Mouse (Mus musculus) liver, embryonic 13.5 days (tissue): ENCODE results near the gene Cib3. TPM values are rescaled to one million over a fixed set of nuclear protein-coding genes. Genes with fewer than 3 reads are reported as not detected.

Experiments used
- ATAC-seq: fragments of 200-750 bp; cut with Nextera tagmentation; 2 replicates; pipeline ENCODE4 v1.8.0; 2017; ENCODE audit warnings: low read depth, mild to moderate bottlenecking, moderate number of reproducible peaks, moderate library complexity
- DNase-seq: peaks from one replicate; pipeline ENCODE4 v3.0.0; 2022
- H3K27ac ChIP-seq: fragments of 300-500 bp; sonication (generic); 2 replicates; pipeline ENCODE4 v1.5.1; 2015; ENCODE audit warnings: moderate library complexity, mild to moderate bottlenecking, inconsistent platforms
- H3K27me3 ChIP-seq: fragments of 300-500 bp; sonication (generic); 2 replicates; pipeline ENCODE4 v1.6.1; 2015; ENCODE audit warnings: mild to moderate bottlenecking, inconsistent platforms
- H3K36me3 ChIP-seq: fragments of 300-500 bp; sonication (generic); 2 replicates; pipeline ENCODE4 v1.6.1; 2015; ENCODE audit warnings: mild to moderate bottlenecking, inconsistent platforms
- H3K4me1 ChIP-seq: fragments of 300-500 bp; sonication (generic); replicated peaks from 2 replicates; pipeline ENCODE4 v1.6.1; 2015; ENCODE audit warnings: inconsistent platforms
- H3K4me2 ChIP-seq: fragments of 300-500 bp; sonication (generic); 2 replicates; pipeline ENCODE4 v1.6.1; 2015; ENCODE audit warnings: inconsistent platforms, mild to moderate bottlenecking, moderate library complexity
- H3K4me3 ChIP-seq: fragments of 300-500 bp; sonication (generic); replicated peaks from 2 replicates; pipeline ENCODE4 v1.5.1; 2015; ENCODE audit warnings: mild to moderate bottlenecking, inconsistent platforms
- H3K9ac ChIP-seq: fragments of 300-500 bp; sonication (generic); 2 replicates; pipeline ENCODE4 v1.6.1; 2015; ENCODE audit warnings: mild to moderate bottlenecking, inconsistent platforms
- H3K9me3 ChIP-seq: fragments of 300-500 bp; sonication (generic); replicated peaks from 2 replicates; pipeline ENCODE4 v1.6.1; 2016; ENCODE audit warnings: inconsistent platforms
- WGBS: fragments of 180-500 bp; shearing (Covaris S2); methylation state at CpG from one replicate; pipeline ENCODE4 v1.1.7; 2015; ENCODE audit not compliant: insufficient replicate concordance; 5-methylcytosine and 5-hydroxymethylcytosine counted together
- polyA plus RNA-seq: library from polyadenylated mRNA; unstranded; fragments of >200 nt; fragmentation: Nextera tagmentation; extraction: Ambion mirVana; gene quantifications from 2 replicates; pipeline ENCODE4 v1.2.1, GENCODE M21; 2015

The Cib3 gene
- polyA plus RNA-seq, 1 experiment from 2014 or later = not detected

DNA sequence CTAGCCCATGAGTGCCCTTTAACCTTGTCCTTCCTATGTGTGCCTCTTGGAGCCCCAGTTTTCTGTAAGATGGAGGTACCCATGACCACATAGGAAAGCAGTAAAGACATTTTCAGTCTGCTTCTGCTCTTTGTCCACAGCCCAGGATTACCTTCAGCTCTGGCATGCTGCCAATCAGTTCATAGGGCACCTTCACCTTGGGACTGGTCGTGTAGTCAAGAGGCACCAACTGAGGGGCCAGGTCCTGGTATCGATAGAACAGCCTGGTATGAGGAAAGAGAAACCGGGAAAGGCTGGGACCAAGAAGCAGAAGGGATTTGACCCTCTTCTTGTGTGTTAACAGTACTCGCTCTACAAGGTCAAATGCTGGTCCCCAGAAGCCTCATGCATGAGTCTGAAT, 2.4 kb downstream of the Cib3 start:
- Histone ChIP-seq H3K9me3 (no peaks in the 10 kb centered on the region), H3K36me3 (no peaks in the 10 kb centered on the region), H3K9ac (no peak overlapping the region), H3K27me3 (no peaks in the 10 kb centered on the region), H3K4me2 (no peak overlapping the region), H3K4me3 (no peak overlapping the region), H3K4me1 (no peaks in the 10 kb centered on the region), H3K27ac (no peak overlapping the region)
- whole genome bisulfite sequencing = 58% methylated on average over 4 of the region's 4 CpGs
- no peak for ATAC-seq
- no peak for DNase-seq

DNA sequence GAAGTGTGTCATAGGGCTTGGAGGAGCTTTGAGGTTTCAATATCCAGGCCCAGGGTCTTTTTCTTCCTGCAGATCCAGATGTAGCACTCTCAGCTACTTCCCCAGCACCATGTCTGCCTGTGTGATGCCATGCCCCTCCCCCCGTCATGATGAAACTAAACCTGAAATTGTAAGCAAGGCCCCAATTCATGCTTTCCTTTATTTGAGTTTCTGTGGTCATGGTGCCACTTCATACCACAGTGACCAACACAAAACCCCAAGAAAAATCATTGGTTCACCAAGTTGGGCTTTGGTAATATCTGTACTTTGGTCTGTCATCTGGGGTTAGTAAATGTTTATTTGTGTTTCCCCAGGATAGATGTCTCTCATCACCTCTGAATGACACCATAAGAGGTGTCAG, 4.1 kb downstream of the Cib3 start:
- ATAC-seq = no peak
- Histone ChIP-seq H3K36me3 (no peaks in the 10 kb centered on the region), H3K4me2 (no peak overlapping the region), H3K4me1 (no peaks in the 10 kb centered on the region), H3K27ac (no peak overlapping the region), H3K9me3 (no peaks in the 10 kb centered on the region; the same call in 1 of the 2 replicates), H3K4me3 (no peak overlapping the region), H3K27me3 (no peaks in the 10 kb centered on the region), H3K9ac (no peak overlapping the region)
- no peak for DNase-seq
- 48% methylated on average over 1 of the region's 1 CpGs for WGBS

DNA sequence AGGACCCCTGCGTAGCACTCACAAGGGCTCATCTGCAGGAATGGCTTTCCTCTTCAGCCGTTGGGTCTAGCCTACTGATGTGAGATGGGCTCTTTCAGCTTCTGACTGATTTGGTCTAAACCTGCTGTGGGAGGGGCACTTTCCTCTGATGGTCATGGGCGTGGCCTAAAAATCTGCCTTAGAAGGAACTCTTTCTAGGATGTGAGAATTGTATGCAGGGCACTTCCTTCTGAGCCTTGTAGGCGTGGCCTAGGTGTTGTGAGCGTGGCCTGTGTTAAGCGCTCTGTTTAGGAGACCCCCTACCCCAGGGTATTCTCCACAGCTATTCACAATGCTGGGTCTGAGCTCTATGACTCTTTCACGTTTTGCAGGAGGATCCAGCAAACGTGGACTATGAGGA, 14.6 kb downstream of the Cib3 start:
- Histone ChIP-seq H3K9me3 (peaks cover 7% of the 10 kb centered on the region; the same call in 1 of the 2 replicates), H3K4me2 (no peak overlapping the region), H3K27ac (no peak overlapping the region), H3K4me1 (no peaks in the 10 kb centered on the region), H3K4me3 (no peak overlapping the region), H3K36me3 (no peaks in the 10 kb centered on the region), H3K9ac (no peak overlapping the region), H3K27me3 (no peaks in the 10 kb centered on the region)
- WGBS = 48% methylated on average over 8 of the region's 8 CpGs
- ATAC-seq (no peak), DNase-seq (no peak)

DNA sequence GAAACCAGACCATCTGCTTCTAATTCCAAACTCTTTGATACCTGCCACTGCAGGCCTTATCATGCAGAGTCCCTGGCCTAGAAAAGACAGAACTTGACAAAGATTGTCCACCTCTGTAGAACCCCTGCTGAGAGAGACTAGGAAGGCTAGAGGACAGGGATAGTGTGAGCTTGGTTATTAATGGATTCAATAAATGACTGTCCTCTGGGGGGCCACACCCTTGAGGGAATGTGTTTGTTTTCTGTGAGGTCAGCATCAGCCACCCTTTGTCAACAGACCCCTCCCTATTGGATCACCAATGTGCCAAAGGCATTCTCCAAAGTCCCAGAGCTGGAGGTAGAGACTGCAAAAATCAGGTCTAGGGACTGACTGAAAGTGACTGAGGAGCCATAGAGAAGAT, 20.6 kb downstream of the Cib3 start:
- Histone ChIP-seq H3K36me3 (no peaks in the 10 kb centered on the region), H3K9ac (no peak overlapping the region), H3K27ac (no peak overlapping the region), H3K27me3 (no peaks in the 10 kb centered on the region), H3K4me2 (no peak overlapping the region), H3K4me3 (no peak overlapping the region), H3K4me1 (no peaks in the 10 kb centered on the region; the same call in 1 of the 2 replicates), H3K9me3 (no peaks in the 10 kb centered on the region)
- no peak for DNase-seq
- ATAC-seq = no peak

DNA sequence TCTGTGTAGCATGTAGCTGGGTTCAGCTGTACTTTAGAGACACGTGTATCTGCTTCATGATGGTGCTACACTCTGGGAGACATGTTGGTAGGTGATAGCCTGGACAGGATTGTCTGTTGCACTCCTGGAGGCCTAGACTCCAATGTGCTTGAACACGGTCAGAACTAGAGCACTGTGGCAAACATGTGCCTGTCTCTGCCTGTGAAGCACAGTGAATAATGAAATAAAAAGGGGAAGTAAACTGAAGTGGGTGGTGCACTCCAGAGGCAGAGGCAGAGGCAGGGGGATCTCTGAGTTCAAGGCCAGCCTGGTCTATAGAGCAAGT, 22.5 kb downstream of the Cib3 start:
- no peaks in the 10 kb centered on the region for H3K9me3 ChIP-seq
- no peak for ATAC-seq
- no peak overlapping the region for H3K27ac ChIP-seq

DNA sequence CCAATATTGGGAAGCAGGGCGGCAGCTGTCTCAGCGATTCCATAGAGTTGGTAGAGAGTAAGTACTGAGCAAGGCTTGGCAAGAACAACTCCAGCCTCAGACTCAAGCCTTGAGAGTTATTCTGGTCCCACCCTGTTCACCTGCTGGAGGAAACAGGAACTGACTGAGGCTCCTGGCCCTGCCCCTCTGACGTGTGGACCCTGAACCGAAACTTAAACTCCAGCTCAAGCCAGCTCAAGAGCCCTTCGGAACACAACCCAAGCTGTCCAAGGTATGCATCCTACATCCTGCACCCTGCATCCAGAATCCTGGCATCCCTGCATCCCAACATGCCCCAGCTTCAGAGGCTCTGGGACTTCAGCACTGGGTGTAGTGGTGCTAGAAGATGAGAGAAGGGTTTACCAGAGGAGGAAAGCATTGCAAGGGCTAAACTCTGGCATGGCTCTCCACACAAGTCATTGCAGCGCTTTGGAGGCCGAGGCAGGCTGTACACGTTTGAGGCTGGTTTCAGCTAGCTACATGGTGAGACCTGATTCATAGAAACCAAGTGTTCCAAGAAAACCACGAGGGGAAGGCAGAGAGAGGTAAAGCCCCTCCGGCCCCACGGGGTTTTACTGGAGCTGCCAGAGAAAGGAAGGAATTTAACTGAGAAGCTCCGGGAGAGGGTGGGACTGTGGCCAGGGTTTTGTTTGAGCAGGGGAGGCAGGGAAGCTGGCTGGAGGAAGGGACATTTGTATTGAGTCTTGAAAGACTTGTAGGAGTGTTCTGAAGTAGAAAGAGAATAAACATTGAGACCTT, 23.0 kb downstream of the Cib3 start, which contains the start of gene Hsh2d:
Gene Hsh2d (plus strand): TSS at position 222 of the 798 bp plus-strand sequence.
- Histone ChIP-seq H3K4me1 (no peaks in the 10 kb centered on the region; the same call in 1 of the 2 replicates), H3K27me3 (no peaks in the 10 kb centered on the region), H3K4me3 (no peak within 1 kb of the TSS), H3K4me2 (peak within 1 kb of the TSS; percentile 21; the same call in 1 of the 2 replicates), H3K9ac (no peak within 1 kb of the TSS), H3K36me3 (no peaks in the 10 kb centered on the region), H3K27ac (no peak within 1 kb of the TSS), H3K9me3 (no peaks in the 10 kb centered on the region)
- 55% methylated on average over 12 of the region's 12 CpGs for WGBS
- peak; percentile 23; the same call in 1 of the 2 replicates for ATAC-seq
- DNase-seq = no peak

More for the DNA sequence above, 22.5 kb downstream of the Cib3 start:
- H3K27me3 ChIP-seq = no peaks in the 10 kb centered on the region
- 58% methylated on average over 2 of the region's 2 CpGs for WGBS
- no peak overlapping the region for H3K4me3 ChIP-seq
- no peak overlapping the region for H3K9ac ChIP-seq
- no peaks in the 10 kb centered on the region for H3K36me3 ChIP-seq
- DNase-seq = no peak
- H3K4me2 ChIP-seq = no peak overlapping the region
- no peaks in the 10 kb centered on the region; the same call in 1 of the 2 replicates for H3K4me1 ChIP-seq

DNA sequence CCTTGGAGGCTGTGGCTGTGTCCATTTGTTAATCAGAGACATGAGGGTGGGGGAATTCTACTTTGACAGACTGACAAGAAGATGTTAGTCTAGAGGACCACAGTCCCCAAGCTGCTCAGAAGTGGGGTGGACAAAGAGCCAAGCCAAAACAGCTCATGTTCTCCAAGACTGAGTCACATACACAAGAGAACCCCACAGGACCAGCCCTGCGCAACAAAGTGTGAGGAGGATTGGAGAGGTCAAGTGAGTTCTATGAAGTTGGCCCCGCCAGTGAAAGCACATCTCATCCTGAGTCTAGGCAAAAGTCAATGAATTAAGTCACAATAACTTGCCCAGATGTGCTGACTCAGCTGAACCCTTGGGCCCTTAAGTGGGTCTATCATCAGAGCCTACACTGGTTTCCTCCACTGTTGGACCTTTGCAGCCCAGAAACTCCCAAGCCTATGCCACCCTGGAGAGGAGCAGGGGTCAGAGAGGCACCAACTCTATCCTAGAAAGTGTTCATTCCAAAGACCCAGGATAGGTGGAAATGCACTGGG, 24.8 kb downstream of the Cib3 start:
- ATAC-seq = no peak
- WGBS = 72% methylated on average over 2 of the region's 2 CpGs
- DNase-seq = no peak
- Histone ChIP-seq H3K27ac (no peak overlapping the region), H3K9ac (no peak overlapping the region), H3K9me3 (no peaks in the 10 kb centered on the region), H3K27me3 (no peaks in the 10 kb centered on the region), H3K36me3 (no peaks in the 10 kb centered on the region), H3K4me1 (no peaks in the 10 kb centered on the region; the same call in 1 of the 2 replicates), H3K4me2 (no peak overlapping the region), H3K4me3 (no peak overlapping the region)

DNA sequence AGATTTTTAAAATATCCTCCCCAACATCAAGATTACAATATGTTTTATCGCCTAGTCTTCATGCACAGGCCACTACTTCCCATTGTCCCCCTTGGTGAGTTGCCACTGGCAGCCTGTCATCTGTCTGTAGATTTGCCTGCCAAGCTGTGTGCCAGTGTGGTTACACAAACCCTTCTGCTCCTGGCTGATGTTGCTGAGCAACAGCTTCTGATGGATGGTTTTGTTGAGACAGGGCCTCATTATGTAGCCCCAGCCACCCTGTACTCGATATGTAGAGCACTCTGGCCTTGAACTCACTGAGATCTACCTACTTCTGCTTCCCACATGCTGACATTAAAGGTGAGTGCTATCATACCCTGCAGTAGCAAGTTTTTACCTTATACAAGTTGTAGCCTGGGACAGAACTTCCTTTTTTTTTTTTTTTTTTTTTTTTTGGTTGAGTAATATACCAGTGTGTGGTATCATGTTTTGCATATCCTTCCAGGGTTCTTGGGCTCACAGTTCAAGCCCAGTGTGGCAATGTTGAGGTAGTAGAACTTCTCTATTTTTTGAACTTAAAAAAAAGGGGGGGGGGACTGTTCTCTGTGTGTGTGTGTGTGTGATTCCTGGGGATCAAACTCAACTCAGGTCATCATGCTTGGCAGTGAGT, 29.0 kb downstream of the Cib3 start:
- Histone ChIP-seq H3K27me3 (no peaks in the 10 kb centered on the region), H3K4me3 (no peak overlapping the region), H3K9ac (no peak overlapping the region), H3K36me3 (peaks cover 33% of the 10 kb centered on the region), H3K4me1 (no peaks in the 10 kb centered on the region), H3K27ac (no peak overlapping the region), H3K4me2 (no peak overlapping the region), H3K9me3 (no peaks in the 10 kb centered on the region)
- ATAC-seq = no peak
- DNase-seq = no peak
- 46% methylated on average over 2 of the region's 2 CpGs for WGBS

DNA sequence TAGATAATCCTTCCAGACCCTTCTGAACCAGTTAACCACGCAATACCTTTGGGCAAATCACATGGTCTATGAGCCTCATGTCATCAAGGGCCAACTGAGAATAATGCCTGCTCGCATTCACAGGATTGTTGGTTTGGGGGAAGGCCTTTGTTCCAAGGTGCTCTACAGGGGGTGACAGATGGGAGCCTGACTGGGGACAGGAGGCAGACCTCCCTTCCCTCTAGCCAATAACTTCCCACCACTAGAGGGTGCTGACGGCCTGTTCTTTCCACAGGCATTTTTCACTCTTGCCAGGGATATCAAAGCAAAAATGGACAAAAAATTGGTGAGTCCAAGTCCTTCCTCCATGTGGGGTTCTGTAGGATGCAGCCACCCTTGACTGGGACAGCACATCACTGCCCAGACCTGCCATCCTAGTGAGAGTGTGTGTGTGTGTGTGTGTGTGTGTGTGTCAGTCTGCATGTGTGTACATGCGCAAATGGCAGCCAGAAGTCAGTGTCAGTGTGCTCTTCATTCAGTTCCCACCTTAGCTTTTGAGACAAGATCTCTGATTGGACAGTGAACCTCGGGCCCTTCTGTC, 35.2 kb downstream of the Cib3 start:
- H3K9ac ChIP-seq = no peak overlapping the region
- H3K27ac ChIP-seq = no peak overlapping the region
- H3K4me2 ChIP-seq = no peak overlapping the region
- H3K9me3 ChIP-seq = no peaks in the 10 kb centered on the region
- H3K4me3 ChIP-seq = no peak overlapping the region
- DNase-seq = peak; percentile 21
- H3K4me1 ChIP-seq = no peaks in the 10 kb centered on the region
- H3K27me3 ChIP-seq = no peaks in the 10 kb centered on the region
- ATAC-seq = 0 out of 2 replicates have a peak, but pooled peaks have one; percentile 30
- WGBS = 67% methylated on average over 5 of the region's 5 CpGs
- peaks cover 92% of the 10 kb centered on the region for H3K36me3 ChIP-seq

DNA sequence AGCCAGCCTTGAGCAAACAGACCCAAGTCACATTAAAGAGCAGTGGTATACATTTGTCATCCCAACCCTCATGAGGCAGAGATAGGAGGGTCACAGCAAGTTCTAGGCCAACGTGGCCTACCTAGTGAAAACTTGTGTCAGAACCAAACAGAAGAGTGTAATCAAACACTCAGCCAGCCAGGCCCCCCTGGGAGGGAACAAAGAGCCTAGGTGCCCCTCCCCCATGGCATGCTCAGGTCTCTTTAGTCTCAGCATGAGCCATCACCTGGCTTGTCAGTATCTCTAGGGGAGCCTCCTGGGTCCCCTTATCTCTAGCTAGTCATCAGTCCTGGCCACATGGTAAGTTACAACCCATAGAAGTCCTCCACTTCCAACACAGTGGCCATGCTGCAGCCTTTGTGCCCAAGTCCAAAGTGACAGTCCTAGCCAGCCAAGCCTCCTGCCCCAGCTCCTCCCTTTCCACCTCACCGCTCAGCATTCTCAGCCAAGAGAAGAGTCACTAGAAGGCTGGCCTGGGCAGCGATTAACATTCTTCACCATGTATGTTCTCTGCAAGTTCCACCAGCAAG, 42.9 kb downstream of the Cib3 start:
- peak overlapping the region; percentile 19 for H3K27ac ChIP-seq
- H3K4me3 ChIP-seq = no peak overlapping the region
- DNase-seq = no peak
- WGBS = 60% methylated on average over 3 of the region's 3 CpGs
- peak; percentile 49 for ATAC-seq
- peaks cover 91% of the 10 kb centered on the region for H3K36me3 ChIP-seq
- H3K4me1 ChIP-seq = peaks cover 20% of the 10 kb centered on the region
- H3K9ac ChIP-seq = no peak overlapping the region
- H3K9me3 ChIP-seq = no peaks in the 10 kb centered on the region
- H3K4me2 ChIP-seq = no peak overlapping the region
- H3K27me3 ChIP-seq = no peaks in the 10 kb centered on the region

DNA sequence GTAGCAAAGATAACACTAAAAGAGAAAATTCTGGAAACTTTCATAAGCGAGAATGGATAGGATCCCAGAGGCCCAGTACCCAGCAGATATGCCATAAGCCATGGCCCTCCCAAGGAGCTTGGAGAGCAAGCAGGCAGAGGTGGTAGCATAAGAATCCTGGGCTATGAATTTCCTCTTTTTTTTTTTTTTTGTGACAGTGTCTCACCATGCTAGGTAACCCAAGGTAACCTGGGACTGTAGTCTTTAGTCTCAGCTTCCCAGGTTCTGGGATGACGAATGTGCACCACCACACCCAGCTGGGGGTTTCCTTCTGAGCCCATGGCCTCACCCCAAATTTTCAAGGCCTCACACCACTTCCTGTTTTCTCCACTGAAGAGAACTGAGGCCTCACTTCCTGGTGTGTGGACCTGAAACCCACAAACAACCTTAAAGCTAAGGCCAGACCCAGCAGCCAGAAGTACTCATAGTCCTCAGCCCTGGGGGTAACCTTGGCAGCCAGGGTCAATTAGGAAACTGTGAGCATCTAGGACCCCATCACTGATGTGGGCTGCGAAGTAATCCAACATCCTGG, 43.5 kb downstream of the Cib3 start:
- Histone ChIP-seq H3K4me3 (no peak overlapping the region), H3K9me3 (no peaks in the 10 kb centered on the region), H3K4me2 (no peak overlapping the region), H3K4me1 (peaks cover 20% of the 10 kb centered on the region), H3K36me3 (peaks cover 91% of the 10 kb centered on the region), H3K27me3 (no peaks in the 10 kb centered on the region), H3K9ac (no peak overlapping the region), H3K27ac (peak overlapping the region; percentile 19; the same call in 1 of the 2 replicates)
- 67% methylated on average over 3 of the region's 3 CpGs for WGBS
- ATAC-seq = peak; percentile 8; the same call in 1 of the 2 replicates
- DNase-seq = no peak
